Mouse (Mus musculus): ENCODE data around the gene Catsperz. TPM values are rescaled to one million over a fixed set of nuclear protein-coding genes. Genes with fewer than 3 reads are reported as not detected.

The Catsperz gene
- polyA plus RNA-seq, 1 experiment from 2014 or later = 0.70 TPM

Small RNA genes lying within 50 kb of the gene (microRNA-seq; reads per million reads assigned to microRNA genes)
- gene Mir6990 = 1.4 reads per million, percentile 16 among the genes with 10 or more reads in this experiment

Other genes with a start within 250 kb of the Catsperz start
- 18.9 and 20.3 TPM in 2 replicates for gene Rps6ka4, start 84.7 kb downstream of the Catsperz start, polyA plus RNA-seq (2014; fragmentation: Nextera tagmentation; extraction: Ambion mirVana)
- gene Ccdc88b, start 67.2 kb downstream of the Catsperz start, polyA plus RNA-seq (2014; fragmentation: Nextera tagmentation; extraction: Ambion mirVana) = 0.85 and 1.0 TPM in 2 replicates
- gene Trmt112, start 15.7 kb downstream of the Catsperz start, polyA plus RNA-seq (2014; fragmentation: Nextera tagmentation; extraction: Ambion mirVana) = 136 and 150 TPM in 2 replicates
- gene Prdx5, start 15.3 kb downstream of the Catsperz start, polyA plus RNA-seq (2014; fragmentation: Nextera tagmentation; extraction: Ambion mirVana) = 116 and 139 TPM in 2 replicates
- 7.5 and 9.9 TPM in 2 replicates for gene Esrra, start 3.6 kb downstream of the Catsperz start, polyA plus RNA-seq (2014; fragmentation: Nextera tagmentation; extraction: Ambion mirVana)
- 0.22 TPM in 1 of 2 replicates, not detected in the other for gene Kcnk4, start 9.1 kb upstream of the Catsperz start, polyA plus RNA-seq (2014; fragmentation: Nextera tagmentation; extraction: Ambion mirVana)
- gene Bad, start 16.5 kb upstream of the Catsperz start, polyA plus RNA-seq (2014; fragmentation: Nextera tagmentation; extraction: Ambion mirVana) = 58.1 and 63.5 TPM in 2 replicates
- gene Gpr137, start 17.1 kb upstream of the Catsperz start, polyA plus RNA-seq (2014; fragmentation: Nextera tagmentation; extraction: Ambion mirVana) = 20.2 and 21.8 TPM in 2 replicates
- gene Ppp1r14b, start 49.6 kb upstream of the Catsperz start, polyA plus RNA-seq (2014; fragmentation: Nextera tagmentation; extraction: Ambion mirVana) = 111 and 199 TPM in 2 replicates
- 123 and 138 TPM in 2 replicates for gene Plcb3, start 51.1 kb upstream of the Catsperz start, polyA plus RNA-seq (2014; fragmentation: Nextera tagmentation; extraction: Ambion mirVana)
- 96.9 and 103 TPM in 2 replicates for gene Fkbp2, start 55.1 kb upstream of the Catsperz start, polyA plus RNA-seq (2014; fragmentation: Nextera tagmentation; extraction: Ambion mirVana)
- gene Vegfb, start 62.3 kb upstream of the Catsperz start, polyA plus RNA-seq (2014; fragmentation: Nextera tagmentation; extraction: Ambion mirVana) = 38.7 and 50.5 TPM in 2 replicates
- gene Dnajc4, start 67.2 kb upstream of the Catsperz start, polyA plus RNA-seq (2014; fragmentation: Nextera tagmentation; extraction: Ambion mirVana) = 23.3 and 25.2 TPM in 2 replicates
- 14.6 and 16.1 TPM in 2 replicates for gene Nudt22, start 70.7 kb upstream of the Catsperz start, polyA plus RNA-seq (2014; fragmentation: Nextera tagmentation; extraction: Ambion mirVana)
- 9.5 and 10.3 TPM in 2 replicates for gene Trpt1, start 70.8 kb upstream of the Catsperz start, polyA plus RNA-seq (2014; fragmentation: Nextera tagmentation; extraction: Ambion mirVana)
- gene Fermt3, start 94.1 kb upstream of the Catsperz start, polyA plus RNA-seq (2014; fragmentation: Nextera tagmentation; extraction: Ambion mirVana) = 7.0 and 7.3 TPM in 2 replicates
- gene Stip1, start 114.6 kb upstream of the Catsperz start, polyA plus RNA-seq (2014; fragmentation: Nextera tagmentation; extraction: Ambion mirVana) = 212 and 227 TPM in 2 replicates
- gene Macrod1, start 131.4 kb upstream of the Catsperz start, polyA plus RNA-seq (2014; fragmentation: Nextera tagmentation; extraction: Ambion mirVana) = 7.1 and 8.5 TPM in 2 replicates
- 3.6 TPM in 2 replicates for gene Flrt1, start 180.3 kb upstream of the Catsperz start, polyA plus RNA-seq (2014; fragmentation: Nextera tagmentation; extraction: Ambion mirVana)

All from intestine, embryonic 14.5 days (tissue).